Mouse (Mus musculus): ENCODE measurements around the gene Dido1. TPM values are rescaled to one million over a fixed set of nuclear protein-coding genes. Genes with fewer than 3 reads are reported as not detected.
"Not testable (repeated sequence)": the region's sequence is repeated elsewhere in the genome, so short reads cannot be mapped to it uniquely, and the experiment has no call there.

Gene Dido1
- polyA plus RNA-seq, 1 experiment from 2014 or later = 37.2 TPM

DNA sequence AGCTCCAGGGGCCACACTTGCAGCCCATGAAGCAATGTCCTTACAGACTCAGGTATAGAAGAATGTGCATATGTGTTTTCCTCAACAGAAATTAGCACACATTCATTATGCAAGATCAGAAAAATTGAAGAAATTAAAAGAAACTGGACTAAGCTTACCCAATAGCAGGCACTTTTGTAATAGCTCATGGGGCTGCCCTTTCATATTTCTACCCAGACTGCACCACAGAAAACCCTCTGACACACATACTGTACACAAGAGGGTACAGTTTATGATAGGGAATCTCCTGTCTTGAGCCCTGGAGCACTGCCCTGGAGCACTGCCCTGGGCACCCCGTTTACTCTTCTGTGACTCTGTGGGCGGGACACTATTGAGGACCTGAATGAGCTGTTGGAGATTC lies 28.2 kb upstream of the Dido1 start:
- H3K4me3 ChIP-seq = no peak overlapping the region
- no peak overlapping the region for H3K4me2 ChIP-seq (replicated peaks)
- no peaks in the 10 kb centered on the region for H3K4me1 ChIP-seq
- H3K9ac ChIP-seq = no peak overlapping the region
- 73% methylated on average over 2 of the region's 2 CpGs for WGBS
- no peaks in the 10 kb centered on the region for H3K9me3 ChIP-seq (replicated peaks)
- no peak for ATAC-seq (ENCODE audit: low FRiP score)
- H3K27ac ChIP-seq = no peak overlapping the region
- H3K27me3 ChIP-seq = no peaks in the 10 kb centered on the region
- no peaks in the 10 kb centered on the region for H3K36me3 ChIP-seq

DNA sequence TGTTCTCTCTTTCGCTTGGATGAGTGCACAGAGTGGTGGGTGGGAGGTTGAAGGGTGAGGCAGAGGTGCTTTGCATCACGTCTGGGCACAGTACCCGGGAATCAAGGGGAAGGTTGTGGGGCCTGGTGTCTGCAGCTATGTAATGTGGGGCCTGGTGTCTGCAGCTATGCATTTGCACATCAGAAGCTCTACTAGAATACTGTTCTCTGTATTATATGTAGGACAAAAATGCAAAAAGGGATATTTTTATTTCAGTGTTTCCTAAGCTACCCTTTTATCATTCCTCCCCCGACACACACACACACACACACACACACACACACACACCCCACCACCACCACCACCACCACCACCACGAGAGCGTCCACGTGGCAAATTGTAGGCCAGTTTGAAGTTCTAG lies 25.4 kb upstream of the Dido1 start:
- 85% methylated on average over 7 of the region's 7 CpGs for WGBS
- H3K4me3 ChIP-seq = no peak overlapping the region
- no peak overlapping the region for H3K27ac ChIP-seq
- no peaks in the 10 kb centered on the region for H3K9me3 ChIP-seq (replicated peaks)
- no peaks in the 10 kb centered on the region for H3K36me3 ChIP-seq
- ATAC-seq (ENCODE audit: low FRiP score) = no peak
- no peak overlapping the region for H3K9ac ChIP-seq
- H3K4me1 ChIP-seq = no peaks in the 10 kb centered on the region
- no peak overlapping the region for H3K4me2 ChIP-seq (replicated peaks)
- no peaks in the 10 kb centered on the region; the same call in 1 of the 2 replicates for H3K27me3 ChIP-seq

DNA sequence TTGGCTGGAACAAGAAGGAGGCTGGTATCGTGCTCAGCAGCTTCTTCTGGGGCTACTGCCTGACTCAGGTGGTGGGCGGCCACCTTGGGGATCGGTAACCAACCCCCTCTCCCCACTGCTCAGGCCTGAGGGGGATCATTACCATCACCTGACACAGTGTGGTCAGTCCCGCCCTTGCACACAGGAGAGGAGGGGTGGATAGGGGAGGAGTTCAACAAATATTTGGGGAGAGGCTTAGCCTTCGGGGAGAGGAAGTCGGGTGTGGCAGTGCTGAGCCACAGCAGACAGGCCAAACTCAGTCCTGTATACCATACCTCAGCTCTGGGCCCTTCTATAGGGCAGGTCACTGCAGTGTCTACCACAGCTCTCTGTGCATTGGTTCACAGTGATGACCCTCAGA lies 22.2 kb upstream of the Dido1 start:
- H3K9ac ChIP-seq = no peak overlapping the region
- no peaks in the 10 kb centered on the region; the same call in 1 of the 2 replicates for H3K27me3 ChIP-seq
- 67% methylated on average over 6 of the region's 6 CpGs for WGBS
- no peak overlapping the region for H3K27ac ChIP-seq
- no peaks in the 10 kb centered on the region for H3K4me1 ChIP-seq
- ATAC-seq (ENCODE audit: low FRiP score) = no peak
- no peaks in the 10 kb centered on the region for H3K9me3 ChIP-seq (replicated peaks)
- no peaks in the 10 kb centered on the region for H3K36me3 ChIP-seq
- H3K4me2 ChIP-seq (replicated peaks) = no peak overlapping the region
- H3K4me3 ChIP-seq = no peak overlapping the region

DNA sequence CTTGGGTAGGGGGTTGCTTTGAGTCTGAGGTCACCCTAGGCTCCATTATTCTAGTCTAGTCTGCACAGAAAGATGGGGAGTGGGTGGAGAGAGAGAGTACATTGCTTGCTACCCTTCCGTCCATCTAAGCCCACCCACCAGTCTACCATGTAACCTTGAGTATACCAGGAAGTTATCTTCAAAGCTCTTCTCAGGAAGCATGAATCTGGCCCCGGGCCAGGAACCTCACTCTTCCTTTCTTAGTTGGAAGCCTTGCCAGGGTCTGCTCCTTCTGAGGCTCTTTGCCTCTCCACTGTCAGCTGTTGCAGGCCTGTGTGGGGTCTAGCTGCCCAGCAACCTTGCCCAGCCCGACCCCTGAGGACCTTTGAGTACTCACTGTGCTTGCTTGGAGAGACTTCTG lies 21.2 kb upstream of the Dido1 start:
- H3K4me3 ChIP-seq = no peak overlapping the region

DNA sequence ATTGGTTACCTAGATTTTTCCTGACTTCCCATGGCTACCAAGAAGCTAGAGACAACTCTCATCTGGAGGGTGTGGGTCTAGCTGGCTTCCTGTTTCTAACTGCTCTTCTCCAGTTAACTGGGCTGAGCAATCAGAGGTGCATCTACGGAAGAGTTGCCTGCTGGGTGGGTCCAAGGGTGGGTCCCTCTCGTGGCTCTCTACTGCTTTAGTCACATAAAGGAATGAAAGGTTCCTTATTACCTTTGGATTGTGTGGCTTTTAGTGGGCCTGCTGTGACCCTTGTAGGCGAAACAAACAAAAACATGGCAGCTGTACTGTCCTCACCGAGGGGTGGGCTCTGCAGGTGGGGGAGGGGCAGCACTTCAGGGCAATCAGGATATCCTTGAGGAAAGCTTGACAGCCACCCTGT lies 17.8 kb upstream of the Dido1 start:
- ATAC-seq (ENCODE audit: low FRiP score) = no peak
- Histone ChIP-seq H3K4me3 (no peak overlapping the region), H3K9me3 (replicated peaks) (no peaks in the 10 kb centered on the region), H3K4me2 (replicated peaks) (no peak overlapping the region), H3K36me3 (peaks cover 15% of the 10 kb centered on the region), H3K4me1 (peaks cover 4% of the 10 kb centered on the region; the same call in 1 of the 2 replicates), H3K9ac (no peak overlapping the region), H3K27me3 (no peaks in the 10 kb centered on the region; the same call in 1 of the 2 replicates), H3K27ac (no peak overlapping the region)
- 49% methylated on average over 4 of the region's 4 CpGs for WGBS

More for the DNA sequence above, 21.2 kb upstream of the Dido1 start:
- H3K4me2 ChIP-seq (replicated peaks) = no peak overlapping the region
- no peaks in the 10 kb centered on the region for H3K4me1 ChIP-seq
- ATAC-seq (ENCODE audit: low FRiP score) = no peak
- no peaks in the 10 kb centered on the region for H3K9me3 ChIP-seq (replicated peaks)
- WGBS = 75% methylated on average over 3 of the region's 3 CpGs
- H3K9ac ChIP-seq = no peak overlapping the region
- no peaks in the 10 kb centered on the region for H3K36me3 ChIP-seq
- H3K27me3 ChIP-seq = no peaks in the 10 kb centered on the region; the same call in 1 of the 2 replicates
- no peak overlapping the region for H3K27ac ChIP-seq

DNA sequence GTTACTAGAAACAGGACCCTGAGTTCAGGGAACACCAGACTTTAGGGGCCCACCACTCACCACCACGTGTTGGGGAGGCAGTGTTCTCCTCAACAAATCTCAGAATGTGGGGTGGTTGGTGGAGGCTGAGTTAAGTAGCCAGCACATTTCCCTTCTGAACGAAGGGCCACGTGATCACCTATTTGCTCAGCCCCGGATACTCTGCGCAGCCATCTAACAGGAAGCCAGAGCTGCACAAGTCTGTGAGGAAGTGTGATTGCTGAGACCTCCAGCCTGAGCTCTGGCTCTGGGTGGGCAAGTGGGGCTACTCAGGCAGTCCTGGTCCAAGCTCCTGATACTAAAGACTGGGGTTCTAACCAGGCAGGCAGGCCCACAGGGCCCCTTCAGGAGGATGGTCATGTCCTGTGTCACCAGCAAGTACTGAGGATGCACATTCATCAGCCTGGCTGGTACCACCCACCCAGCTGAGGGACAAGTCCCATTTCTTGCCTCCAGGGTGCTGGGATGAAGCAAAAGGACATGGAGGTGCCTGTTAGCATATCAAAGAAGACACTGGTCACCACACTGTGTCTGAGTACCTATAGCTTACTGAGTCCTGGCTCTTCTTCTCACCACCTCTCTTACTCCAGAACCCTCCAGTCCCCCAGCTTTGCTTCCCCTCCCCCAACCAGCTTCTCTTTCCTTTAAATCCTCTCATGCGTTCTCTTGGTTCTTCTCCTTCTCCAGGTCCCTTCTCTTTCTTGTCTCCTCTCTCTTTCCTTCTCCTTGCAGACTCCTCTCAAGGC lies 17.1 kb upstream of the Dido1 start:
- Histone ChIP-seq H3K36me3 (peaks cover 23% of the 10 kb centered on the region), H3K27ac (no peak overlapping the region), H3K4me1 (peaks cover 4% of the 10 kb centered on the region; the same call in 1 of the 2 replicates), H3K4me2 (replicated peaks) (no peak overlapping the region), H3K27me3 (no peaks in the 10 kb centered on the region; the same call in 1 of the 2 replicates), H3K9me3 (replicated peaks) (no peaks in the 10 kb centered on the region), H3K9ac (no peak overlapping the region), H3K4me3 (no peak overlapping the region)
- WGBS = 77% methylated on average over 6 of the region's 6 CpGs
- ATAC-seq (ENCODE audit: low FRiP score) = no peak

DNA sequence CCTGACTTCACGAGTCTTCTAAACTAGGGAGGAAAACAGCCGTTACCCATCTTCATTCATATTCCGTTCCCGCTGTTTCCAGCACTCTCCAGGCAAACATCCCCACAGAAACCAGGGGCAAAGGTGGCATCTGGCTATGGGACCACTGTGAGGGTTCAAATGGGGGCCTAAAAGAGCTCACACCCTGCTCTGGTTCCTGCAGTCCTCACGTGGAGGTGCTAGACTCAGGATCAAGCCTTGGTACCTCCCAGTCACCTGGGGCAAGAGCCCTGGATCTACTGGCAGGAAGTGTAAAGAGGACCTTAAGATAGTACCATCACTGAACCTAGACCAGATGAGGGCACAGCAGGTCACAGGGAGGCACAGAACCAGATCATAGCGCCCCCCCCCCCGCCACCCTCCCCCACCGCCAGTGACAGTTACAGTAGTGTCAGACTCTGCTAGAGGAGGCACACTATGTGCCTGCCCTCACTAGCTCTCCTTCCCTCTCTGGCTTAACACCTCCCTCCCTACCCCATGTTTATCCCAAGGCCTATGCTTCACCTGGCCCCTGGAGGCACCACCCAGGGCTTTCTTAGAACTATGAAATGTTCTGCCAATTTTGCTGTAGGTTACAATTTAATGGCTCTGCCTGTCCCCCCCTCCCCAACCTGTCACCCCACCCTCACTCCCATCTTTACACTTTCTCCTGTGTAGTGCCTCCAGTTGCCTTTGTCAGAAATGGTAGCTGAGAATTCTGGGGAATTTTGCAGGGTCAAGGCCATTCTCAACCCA lies 16.2 kb upstream of the Dido1 start:
- H3K4me1 ChIP-seq = peaks cover 4% of the 10 kb centered on the region; the same call in 1 of the 2 replicates
- no peak overlapping the region for H3K4me2 ChIP-seq (replicated peaks)
- WGBS = 30% methylated on average over 8 of the region's 8 CpGs

DNA sequence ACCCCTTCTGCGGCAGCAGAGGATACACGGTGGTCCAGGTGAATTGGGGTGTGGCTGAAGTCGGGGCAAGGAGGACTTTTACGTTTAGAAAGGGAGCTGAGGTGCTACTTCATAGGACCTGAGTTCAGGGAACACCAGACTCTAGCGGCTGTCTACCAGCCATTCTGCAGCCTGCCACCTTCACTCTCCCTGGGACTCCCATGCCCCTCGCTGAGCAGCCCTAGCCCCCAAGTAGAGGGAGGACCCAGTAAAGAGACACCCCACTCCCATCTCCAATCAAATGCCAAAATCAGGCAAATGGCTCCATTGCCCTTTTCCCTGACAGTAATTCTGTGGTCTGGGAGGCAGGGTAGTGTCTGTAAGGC lies 15.6 kb upstream of the Dido1 start:
- Histone ChIP-seq H3K4me1 (peaks cover 4% of the 10 kb centered on the region; the same call in 1 of the 2 replicates), H3K27ac (no peak overlapping the region), H3K9me3 (replicated peaks) (no peaks in the 10 kb centered on the region), H3K27me3 (no peaks in the 10 kb centered on the region), H3K4me3 (no peak overlapping the region), H3K36me3 (peaks cover 37% of the 10 kb centered on the region), H3K9ac (peak overlapping the region; percentile 24; the same call in 1 of the 2 replicates), H3K4me2 (replicated peaks) (peak overlapping the region; percentile 17; the same call in 1 of the 2 replicates)
- no peak for ATAC-seq (ENCODE audit: low FRiP score)
- 13% methylated on average over 6 of the region's 6 CpGs for WGBS

More for the DNA sequence above, 16.2 kb upstream of the Dido1 start:
- Histone ChIP-seq H3K9me3 (replicated peaks) (no peaks in the 10 kb centered on the region), H3K27me3 (no peaks in the 10 kb centered on the region), H3K27ac (no peak overlapping the region), H3K36me3 (peaks cover 31% of the 10 kb centered on the region), H3K9ac (no peak overlapping the region), H3K4me3 (no peak overlapping the region)
- ATAC-seq (ENCODE audit: low FRiP score) = no peak

DNA sequence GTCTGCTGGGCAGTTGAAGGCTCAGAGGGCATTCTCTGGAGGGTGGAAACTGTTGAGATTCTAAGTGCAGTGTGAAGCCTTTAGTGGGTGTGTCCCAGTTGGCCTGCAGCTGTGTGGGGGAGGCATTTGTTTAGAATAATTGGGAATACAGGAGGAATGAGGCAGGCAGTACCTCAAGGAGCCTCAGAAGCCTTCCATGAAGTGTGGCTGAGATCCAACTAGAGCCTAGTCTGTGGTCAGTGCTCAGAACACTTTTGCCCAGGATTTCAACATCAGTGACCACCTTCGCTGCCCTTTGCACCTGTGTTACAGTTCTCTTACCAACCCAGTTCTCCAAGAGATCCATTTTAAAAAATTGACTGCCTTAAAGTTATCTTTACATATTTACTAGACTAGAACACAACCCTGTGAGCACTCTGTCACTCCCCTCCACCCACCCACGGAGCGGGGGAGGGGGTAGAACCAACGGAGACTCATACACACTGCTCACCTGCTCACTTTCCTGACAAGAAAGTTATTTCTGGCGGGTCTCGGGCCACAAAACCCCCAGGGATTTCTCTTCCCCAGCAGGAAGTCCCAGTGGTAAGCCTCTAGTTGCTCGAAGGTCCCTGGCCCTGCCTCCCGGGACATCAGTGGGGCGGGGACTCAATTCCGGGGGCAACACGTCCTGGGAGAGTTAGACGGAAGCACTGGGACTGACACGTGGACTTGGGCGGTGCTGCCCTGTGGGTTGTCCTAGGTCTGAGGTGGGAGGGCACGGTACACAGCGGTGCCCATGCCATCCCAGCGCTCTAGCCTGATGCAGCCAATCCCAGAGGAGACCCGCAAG lies 15.0 kb upstream of the Dido1 start, which contains the start of gene Slc17a9:
Slc17a9 (plus strand) TSS at position 679 of the 829 bp plus-strand sequence.
- no peak within 1 kb of the TSS for H3K4me3 ChIP-seq
- ATAC-seq (ENCODE audit: low FRiP score) = no peak

DNA sequence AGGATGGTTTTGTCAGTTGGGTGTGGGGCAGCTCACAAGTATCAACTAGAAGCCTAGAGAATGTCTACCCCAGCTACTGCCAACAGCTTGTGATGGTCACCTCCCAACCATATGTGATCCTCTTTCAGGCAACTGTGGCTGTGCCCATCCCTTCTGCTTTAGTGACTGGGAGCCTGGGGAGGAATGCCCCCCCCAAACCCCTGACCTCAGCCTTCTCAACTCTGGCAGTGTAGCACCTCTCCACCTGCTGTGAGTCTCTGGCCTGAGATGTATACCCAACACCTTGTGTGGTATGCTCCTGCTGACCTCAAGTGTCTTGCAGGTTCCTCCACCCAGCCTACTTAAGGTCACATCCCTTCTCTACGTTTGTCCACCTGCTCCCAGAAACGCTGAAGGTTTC lies 14.1 kb upstream of the Dido1 start:
- peaks cover 48% of the 10 kb centered on the region for H3K36me3 ChIP-seq
- WGBS = 66% methylated on average over 2 of the region's 2 CpGs
- H3K4me1 ChIP-seq = peaks cover 4% of the 10 kb centered on the region; the same call in 1 of the 2 replicates
- ATAC-seq (ENCODE audit: low FRiP score) = no peak
- H3K4me2 ChIP-seq (replicated peaks) = no peak overlapping the region
- H3K4me3 ChIP-seq = no peak overlapping the region
- no peak overlapping the region for H3K9ac ChIP-seq
- no peaks in the 10 kb centered on the region for H3K9me3 ChIP-seq (replicated peaks)
- H3K27ac ChIP-seq = no peak overlapping the region
- H3K27me3 ChIP-seq = no peaks in the 10 kb centered on the region

More for the DNA sequence above, 15.0 kb upstream of the Dido1 start, which contains the start of gene Slc17a9:
- Histone ChIP-seq H3K4me2 (replicated peaks) (peak within 1 kb of the TSS; percentile 17; the same call in 1 of the 2 replicates), H3K27ac (no peak within 1 kb of the TSS), H3K9me3 (replicated peaks) (no peaks in the 10 kb centered on the region), H3K4me1 (peaks cover 4% of the 10 kb centered on the region; the same call in 1 of the 2 replicates), H3K36me3 (peaks cover 41% of the 10 kb centered on the region), H3K9ac (peak within 1 kb of the TSS; percentile 24; the same call in 1 of the 2 replicates), H3K27me3 (no peaks in the 10 kb centered on the region)
- WGBS = 8% methylated on average over 18 of the region's 18 CpGs

DNA sequence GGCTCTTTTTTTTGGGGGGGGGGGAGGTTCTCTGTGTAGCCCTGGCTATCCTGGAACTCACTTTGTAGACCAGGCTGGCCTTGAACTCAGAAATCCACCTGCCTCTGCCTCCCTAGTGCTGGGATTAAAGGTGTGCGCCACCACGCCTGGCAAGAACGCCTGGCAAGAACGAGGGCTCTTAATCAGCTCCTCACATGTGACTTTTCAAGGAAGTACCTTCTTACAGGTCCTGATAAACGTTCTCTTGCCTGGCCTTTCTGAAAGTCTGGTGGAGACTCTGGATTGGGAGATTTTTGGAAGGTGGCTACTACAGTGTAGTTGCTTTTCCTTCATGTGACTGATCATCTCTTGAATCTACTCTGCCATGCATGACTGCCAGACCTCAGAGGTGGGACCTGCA lies 12.9 kb upstream of the Dido1 start:
- not testable (repeated sequence) for H3K9me3 ChIP-seq (replicated peaks); H3K4me3 ChIP-seq; H3K4me2 ChIP-seq (replicated peaks); H3K4me1 ChIP-seq; H3K27me3 ChIP-seq; ATAC-seq (ENCODE audit: low FRiP score); H3K27ac ChIP-seq; H3K9ac ChIP-seq
- 95% methylated on average over 5 of the region's 5 CpGs for WGBS
- peaks cover 59% of the 10 kb centered on the region for H3K36me3 ChIP-seq
